Mouse (Mus musculus): ENCODE measurements around the gene Ltbp2. TPM values are rescaled to one million over a fixed set of nuclear protein-coding genes. Genes with fewer than 3 reads are reported as not detected.

The Ltbp2 gene
- total RNA-seq, 2 experiments from 2014 or later, result 0.32 to 0.60 TPM

DNA sequence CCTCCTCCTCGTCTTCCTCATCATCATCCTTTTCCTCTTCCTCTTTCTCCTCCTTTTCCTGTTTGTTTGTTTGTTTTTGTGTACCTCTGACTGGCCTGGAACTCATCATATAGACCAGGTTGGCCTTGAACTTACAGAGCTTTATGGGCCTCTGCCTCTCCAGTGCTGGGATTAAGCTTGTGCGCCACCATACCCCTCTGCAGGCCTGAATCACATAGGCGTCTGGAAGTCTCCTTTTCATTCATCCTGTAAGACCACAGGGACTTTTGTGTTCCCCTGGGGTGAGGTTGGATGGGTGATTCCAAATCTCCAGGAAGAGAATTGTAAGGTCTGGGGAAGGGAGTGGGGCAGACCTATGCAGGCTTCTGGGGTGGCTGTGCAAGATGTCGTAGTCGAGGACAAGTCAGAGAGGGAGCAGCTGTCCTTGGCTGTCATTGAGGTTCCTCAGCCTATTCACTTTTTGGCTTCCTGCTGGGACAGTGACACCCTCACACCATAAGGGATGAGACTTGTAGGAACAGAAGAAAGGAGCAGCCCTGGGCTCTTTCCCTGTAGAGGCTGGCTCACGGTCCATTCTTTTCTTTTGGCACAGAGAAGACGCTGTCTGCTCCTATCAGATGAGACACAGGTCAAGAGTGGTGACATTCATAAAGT, 8.2 kb upstream of the Ltbp2 start:
- intact Hi-C loops (cut with DNase I), result no loop called here
- DNase-seq (ENCODE audit: low spot score in 2 of 2), result no peak

- no peak for DNase-seq (ENCODE audit: low spot score in 2 of 2)
- intact Hi-C loops (cut with DNase I), result no loop called here
Observed at GRCm38 (mm10) chr12:84882796-84883195, 6.5 kb upstream of the Ltbp2 start.

- DNase-seq (ENCODE audit: low spot score in 2 of 2), result no peak
- intact Hi-C loops (cut with DNase I), result no loop called here
Observed at GRCm38 (mm10) chr12:84880091-84880490, 3.8 kb upstream of the Ltbp2 start.

DNA sequence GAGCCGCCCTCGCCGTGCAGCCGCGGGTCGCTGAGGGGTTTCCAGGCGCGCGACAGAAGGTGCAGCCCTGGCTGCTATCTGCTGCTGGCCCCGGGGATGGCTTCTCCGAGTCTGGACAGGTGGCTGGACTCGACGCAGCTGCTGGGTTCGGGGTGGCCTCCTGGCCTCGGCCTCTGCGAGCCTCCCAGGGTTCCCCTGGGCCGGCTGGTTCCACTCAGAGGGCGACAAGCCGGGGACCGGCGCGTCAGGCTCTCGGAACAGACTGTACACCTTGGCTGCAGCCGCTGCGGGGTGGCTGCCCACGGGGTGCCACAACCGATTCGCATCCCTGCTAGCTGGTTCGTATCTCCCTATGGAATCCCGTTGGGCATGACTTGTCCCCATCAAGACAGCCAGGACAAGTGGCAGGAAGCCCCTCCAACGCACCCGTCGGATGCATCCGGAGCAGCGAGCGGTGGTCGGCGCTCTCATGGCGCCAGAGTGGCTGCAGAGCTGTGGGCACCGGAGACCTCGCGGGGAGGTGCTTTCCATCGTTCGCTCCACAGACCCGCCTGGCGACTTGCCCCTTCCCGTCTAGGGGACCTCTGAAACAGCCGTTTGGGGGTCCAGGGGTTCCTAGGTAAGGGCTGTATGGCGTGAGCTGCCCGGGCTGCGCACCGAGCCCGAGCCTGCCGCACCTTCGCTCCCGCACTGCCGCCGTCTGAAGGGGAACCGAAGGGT, 411 bp downstream of the Ltbp2 start:
- intact Hi-C loops (cut with DNase I), result loop anchor here (10.0 kb wide), 1 partner anchor 221 kb away; no protein-coding TSS in a partner anchor

DNA sequence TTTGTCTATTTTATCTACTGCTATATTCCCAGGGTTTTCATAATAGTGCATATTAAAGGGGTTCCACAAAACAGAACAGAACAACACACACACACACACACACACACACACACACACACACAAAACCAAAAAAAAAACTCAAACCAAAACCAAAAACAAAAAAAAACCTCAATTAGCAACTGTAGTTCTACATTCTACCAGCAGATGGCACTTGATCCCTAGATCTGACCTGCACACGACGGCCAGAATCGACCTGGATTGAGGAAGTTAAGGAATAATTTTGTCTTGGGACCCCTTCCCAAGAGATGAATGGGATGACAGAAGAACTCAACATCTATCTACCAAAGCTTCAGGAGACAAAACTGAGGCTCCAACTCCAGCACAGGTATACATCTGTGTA, 2.9 kb downstream of the Ltbp2 start:
- intact Hi-C loops (cut with DNase I), result loop anchor here (5.0 to 10.0 kb wide), 3 partner anchors 54 to 219 kb away; no protein-coding TSS in a partner anchor
- DNase-seq (ENCODE audit: low spot score in 2 of 2), result no peak

More for the DNA sequence above, 411 bp downstream of the Ltbp2 start:
- DNase-seq (ENCODE audit: low spot score in 2 of 2), result no peak

GRCm38 (mm10) chr12:84872310-84872709, 4.0 kb downstream of the Ltbp2 start:
- no peak for DNase-seq (ENCODE audit: low spot score in 2 of 2)
- intact Hi-C loops (cut with DNase I), result loop anchor here (5.0 to 10.0 kb wide), 3 partner anchors 55 to 218 kb away; no protein-coding TSS in a partner anchor

- no peak for DNase-seq (ENCODE audit: low spot score in 2 of 2)
- intact Hi-C loops (cut with DNase I), result no loop called here
Observed at GRCm38 (mm10) chr12:84865431-84865830, 10.9 kb downstream of the Ltbp2 start.

GRCm38 (mm10) chr12:84864801-84865200, 11.5 kb downstream of the Ltbp2 start:
- peak in 1 of 2 experiments; percentile 14 for DNase-seq (ENCODE audit: low spot score in 2 of 2)
- intact Hi-C loops (cut with DNase I), result no loop called here

GRCm38 (mm10) chr12:84863196-84863595, 13.1 kb downstream of the Ltbp2 start:
- intact Hi-C loops (cut with DNase I), result no loop called here
- peak in 1 of 2 experiments; percentile 42 for DNase-seq (ENCODE audit: low spot score in 2 of 2)

DNA sequence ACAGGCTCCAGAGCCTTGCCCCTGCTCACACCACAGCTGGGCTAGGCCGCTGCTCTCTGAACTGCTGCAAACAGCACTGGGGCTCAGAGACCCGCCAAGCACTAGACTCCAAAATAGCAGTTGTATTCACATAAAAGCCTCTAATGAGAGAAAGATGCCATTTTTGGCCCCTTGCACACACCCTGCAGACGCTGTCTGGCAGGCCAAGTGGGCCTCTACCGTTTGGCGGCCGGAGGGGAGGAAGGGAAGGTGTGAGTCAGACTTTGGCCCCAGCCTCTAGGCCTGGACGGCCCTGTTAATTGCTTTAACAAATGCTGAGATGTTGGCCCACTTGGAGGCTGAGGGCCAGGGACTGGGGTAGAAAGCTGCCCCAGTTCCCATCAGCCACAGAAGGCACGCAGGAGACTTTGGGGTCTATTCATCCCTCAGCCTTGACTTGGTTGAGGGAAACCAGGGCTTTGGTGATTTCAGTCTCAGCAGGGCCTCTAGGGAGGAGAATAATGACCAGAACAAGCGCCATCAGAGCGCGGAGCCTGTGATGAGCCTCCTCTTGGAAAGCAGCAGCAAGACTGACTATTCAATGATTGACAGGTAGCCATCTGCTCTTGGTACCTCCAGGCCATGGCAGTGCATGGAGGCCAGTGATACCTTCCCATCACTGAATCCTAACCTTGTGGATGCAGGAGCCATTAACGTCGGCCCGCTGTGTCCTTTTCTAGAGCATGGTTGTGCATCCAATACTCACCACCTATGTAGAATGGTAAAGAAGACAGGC, 14.0 kb downstream of the Ltbp2 start:
- intact Hi-C loops (cut with DNase I), result no loop called here
- DNase-seq (ENCODE audit: low spot score in 2 of 2), result peak in 1 of 2 experiments; percentile 31

GRCm38 (mm10) chr12:84858149-84859113, 17.9 kb downstream of the Ltbp2 start:
- intact Hi-C loops (cut with DNase I), result no loop called here
- DNase-seq (ENCODE audit: low spot score in 2 of 2), result no peak

DNA sequence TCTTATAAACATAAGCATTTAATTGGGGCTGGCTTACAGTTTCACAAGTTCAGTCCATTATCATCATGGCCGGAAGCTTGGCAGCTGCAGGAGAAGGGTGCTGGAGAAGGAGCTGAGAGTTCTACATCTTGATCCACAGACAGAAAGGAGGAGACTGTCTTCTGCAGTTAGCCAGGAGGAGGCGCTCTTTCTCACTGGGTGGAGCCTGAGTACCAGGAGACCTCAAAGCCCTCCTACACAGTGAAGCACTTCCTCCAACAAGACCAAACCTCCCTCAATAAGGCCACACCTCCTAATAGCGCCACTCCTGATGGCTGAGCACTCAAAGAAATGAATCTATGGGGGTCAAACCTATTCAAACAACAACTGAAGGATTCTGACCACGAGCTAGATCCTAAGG, 18.6 kb downstream of the Ltbp2 start:
- intact Hi-C loops (cut with DNase I), result no loop called here
- DNase-seq (ENCODE audit: low spot score in 2 of 2), result no peak

- DNase-seq (ENCODE audit: low spot score in 2 of 2), result no peak
Observed at GRCm38 (mm10) chr12:84856532-84856931, 19.8 kb downstream of the Ltbp2 start.

GRCm38 (mm10) chr12:84855084-84855625, 21.2 kb downstream of the Ltbp2 start:
- no peak for DNase-seq (ENCODE audit: low spot score in 2 of 2)
- intact Hi-C loops (cut with DNase I), result no loop called here

More at GRCm38 (mm10) chr12:84856532-84856931, 19.8 kb downstream of the Ltbp2 start:
- intact Hi-C loops (cut with DNase I), result no loop called here

- DNase-seq (ENCODE audit: low spot score in 2 of 2), result no peak
- intact Hi-C loops (cut with DNase I), result no loop called here
Observed at GRCm38 (mm10) chr12:84854392-84855033, 21.8 kb downstream of the Ltbp2 start.

DNA sequence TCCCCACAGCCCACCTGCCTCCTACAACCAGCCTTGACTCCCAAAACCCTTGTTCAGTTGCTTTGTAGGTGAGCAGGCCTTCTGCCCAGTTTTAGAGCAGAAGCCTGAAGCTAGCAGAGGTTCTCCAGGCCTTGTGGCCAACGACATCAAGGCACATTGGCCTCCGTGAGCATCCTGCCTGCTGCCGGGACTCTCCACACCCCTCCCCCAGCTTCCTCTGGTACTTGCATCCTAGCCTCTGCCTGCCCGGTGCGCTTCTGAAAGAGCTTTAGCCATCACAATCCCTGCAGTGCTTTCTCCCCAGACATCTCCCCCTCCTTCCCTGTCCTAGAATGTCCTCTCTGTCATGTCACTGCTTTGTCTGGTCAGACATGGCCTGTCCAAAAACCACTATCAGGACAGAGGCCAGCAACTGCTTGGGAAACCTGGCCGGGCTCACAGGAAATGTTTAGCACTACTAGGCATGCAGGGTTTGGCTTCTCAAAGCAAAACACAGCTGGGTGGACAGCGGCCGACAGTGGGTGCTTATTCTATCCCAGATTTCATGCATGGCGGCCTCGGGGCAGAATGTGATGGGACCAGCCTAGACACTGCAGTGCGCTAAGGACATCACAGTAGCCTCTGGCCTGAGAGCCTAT, 24.8 kb downstream of the Ltbp2 start:
- intact Hi-C loops (cut with DNase I), result no loop called here
- no peak for DNase-seq (ENCODE audit: low spot score in 2 of 2)

DNA sequence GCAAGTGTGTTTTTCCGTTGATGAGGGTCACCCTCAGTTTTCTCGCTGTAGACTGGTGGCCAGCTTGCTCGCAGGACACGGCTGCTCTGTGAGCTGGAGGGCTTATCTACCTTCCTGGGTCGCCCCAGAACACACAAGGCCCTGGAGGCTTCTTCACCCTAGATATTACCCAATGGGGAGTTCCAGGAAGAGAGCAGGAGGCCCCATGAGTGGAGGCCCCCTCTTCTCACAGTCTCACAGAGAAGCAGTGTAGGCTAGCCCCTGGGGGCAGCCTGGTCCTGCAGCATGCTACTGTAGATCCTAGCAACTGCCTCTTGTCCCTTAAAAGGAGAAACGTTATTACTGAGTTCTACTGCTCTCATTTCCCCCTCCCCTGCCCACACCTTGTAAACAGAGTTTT, 28.4 kb downstream of the Ltbp2 start:
- DNase-seq (ENCODE audit: low spot score in 2 of 2), result no peak
- intact Hi-C loops (cut with DNase I), result no loop called here

GRCm38 (mm10) chr12:84847480-84847879, 28.9 kb downstream of the Ltbp2 start:
- DNase-seq (ENCODE audit: low spot score in 2 of 2), result no peak
- intact Hi-C loops (cut with DNase I), result no loop called here
